Mouse (Mus musculus): ENCODE data around the gene Rab3gap2. TPM values are rescaled to one million over a fixed set of nuclear protein-coding genes. Genes with fewer than 3 reads are reported as not detected.

The Rab3gap2 gene
- polyA plus RNA-seq, 1 experiment from 2014 or later, result 18.2 TPM

DNA sequence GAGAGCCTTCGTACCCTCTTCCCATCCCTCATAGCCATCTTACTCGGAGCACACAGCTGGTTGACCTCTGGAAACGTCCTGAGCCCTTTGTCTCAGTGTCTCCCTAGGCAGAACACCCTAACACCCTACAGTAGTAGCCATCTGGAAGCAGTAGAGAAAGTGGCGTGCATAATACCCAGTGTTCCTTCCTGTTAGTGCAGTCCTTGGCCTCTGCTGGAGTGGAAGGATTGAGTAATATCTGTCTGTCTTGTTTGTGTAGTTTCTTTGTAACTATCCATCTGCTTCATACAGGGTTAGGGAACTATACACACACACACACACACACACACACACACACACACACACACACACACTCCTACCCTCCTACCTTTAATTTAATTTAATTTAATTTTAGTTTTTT, 64.8 kb downstream of the Rab3gap2 start:
- Histone ChIP-seq H3K27me3 (replicated peaks; ENCODE audit: control insufficient read depth, insufficient read depth, low read length) (no peaks in the 10 kb centered on the region), H3K9me3 (replicated peaks; ENCODE audit: control insufficient read depth, low read length) (no peaks in the 10 kb centered on the region), H3K9ac (ENCODE audit: low read length) (no peak overlapping the region), H3K36me3 (ENCODE audit: control insufficient read depth, insufficient read depth, low read length) (peaks cover 68% of the 10 kb centered on the region), H3K4me1 (ENCODE audit: control insufficient read depth, insufficient read depth, low read length) (no peaks in the 10 kb centered on the region), H3K27ac (ENCODE audit: low read depth, low read length) (no peak overlapping the region), H3K4me3 (ENCODE audit: low read depth, low read length) (no peak overlapping the region), H3K4me2 (ENCODE audit: low read length) (no peak overlapping the region)
- 86% methylated on average over 4 of the region's 4 CpGs for WGBS
- DNase-seq (ENCODE audit: low spot score), result no peak
- ATAC-seq, result no peak

DNA sequence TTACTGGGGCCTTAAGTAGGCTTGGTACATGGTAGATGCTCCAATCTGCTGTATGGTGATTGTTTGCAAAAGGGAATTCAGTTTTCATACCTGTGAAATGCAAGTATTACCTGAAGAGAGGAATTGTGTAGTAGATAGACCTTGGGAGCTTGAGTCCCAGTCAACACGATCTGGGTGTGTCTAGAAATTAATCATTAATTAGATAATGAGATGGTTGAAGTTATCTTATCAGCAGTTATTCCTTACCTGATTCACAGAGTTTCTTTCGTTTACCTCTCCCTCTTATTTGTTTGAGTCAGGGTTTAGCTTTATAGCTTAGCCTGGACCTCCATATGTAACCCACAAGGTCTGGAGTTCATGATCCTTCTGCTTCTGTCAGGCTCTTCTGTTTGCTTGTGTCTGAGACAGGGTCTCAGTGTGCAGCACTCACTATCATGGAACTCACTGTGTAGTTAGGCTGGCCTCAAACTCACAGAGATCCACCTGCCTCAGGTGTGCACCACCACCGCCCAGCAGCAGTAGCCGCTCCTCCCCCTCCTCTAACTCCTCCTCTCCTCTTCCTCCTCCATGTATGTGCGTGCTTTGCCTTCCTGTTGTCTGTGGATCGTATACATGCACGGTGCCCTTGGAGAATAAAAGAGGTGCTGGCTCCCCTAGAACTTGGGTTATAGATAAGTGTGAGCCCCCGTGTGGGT, 66.6 kb downstream of the Rab3gap2 start:
- H3K9ac ChIP-seq (ENCODE audit: low read length), result no peak overlapping the region
- H3K4me2 ChIP-seq (ENCODE audit: low read length), result no peak overlapping the region
- no peak overlapping the region for H3K4me3 ChIP-seq (ENCODE audit: low read depth, low read length)
- H3K9me3 ChIP-seq (replicated peaks; ENCODE audit: control insufficient read depth, low read length), result no peaks in the 10 kb centered on the region
- no peaks in the 10 kb centered on the region for H3K27me3 ChIP-seq (replicated peaks; ENCODE audit: control insufficient read depth, insufficient read depth, low read length)
- H3K36me3 ChIP-seq (ENCODE audit: control insufficient read depth, insufficient read depth, low read length), result peaks cover 58% of the 10 kb centered on the region
- no peak overlapping the region for H3K27ac ChIP-seq (ENCODE audit: low read depth, low read length)
- H3K4me1 ChIP-seq (ENCODE audit: control insufficient read depth, insufficient read depth, low read length), result no peaks in the 10 kb centered on the region
- no peak for DNase-seq (ENCODE audit: low spot score)
- ATAC-seq, result no peak
- WGBS, result 95% methylated on average over 8 of the region's 8 CpGs

DNA sequence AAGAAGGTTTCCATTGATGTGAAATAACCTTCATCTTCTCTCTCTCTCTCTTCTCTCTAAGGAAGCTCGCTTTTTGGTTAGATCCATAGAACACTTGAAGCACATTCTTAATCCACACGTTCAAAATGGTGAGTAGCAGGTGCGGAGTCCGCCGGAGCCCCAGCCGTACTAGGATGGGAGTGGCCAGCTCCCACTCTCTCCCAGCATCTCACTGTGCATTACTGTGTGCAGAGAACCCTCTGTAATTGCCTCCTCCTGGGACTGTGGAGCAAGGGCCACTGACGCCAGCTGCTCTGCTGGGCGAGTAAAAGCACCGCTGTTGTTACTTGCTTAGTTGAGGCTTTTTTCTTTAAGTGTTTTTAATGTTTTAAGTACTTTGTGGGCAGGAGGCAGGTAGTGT, 67.5 kb downstream of the Rab3gap2 start:
- Histone ChIP-seq H3K4me2 (ENCODE audit: low read length) (no peak overlapping the region), H3K9ac (ENCODE audit: low read length) (no peak overlapping the region), H3K36me3 (ENCODE audit: control insufficient read depth, insufficient read depth, low read length) (peaks cover 61% of the 10 kb centered on the region), H3K4me1 (ENCODE audit: control insufficient read depth, insufficient read depth, low read length) (no peaks in the 10 kb centered on the region), H3K27me3 (replicated peaks; ENCODE audit: control insufficient read depth, insufficient read depth, low read length) (no peaks in the 10 kb centered on the region), H3K4me3 (ENCODE audit: low read depth, low read length) (no peak overlapping the region), H3K9me3 (replicated peaks; ENCODE audit: control insufficient read depth, low read length) (no peaks in the 10 kb centered on the region), H3K27ac (ENCODE audit: low read depth, low read length) (no peak overlapping the region)
- 93% methylated on average over 9 of the region's 9 CpGs for WGBS
- ATAC-seq (no peak), DNase-seq (ENCODE audit: low spot score) (no peak)

DNA sequence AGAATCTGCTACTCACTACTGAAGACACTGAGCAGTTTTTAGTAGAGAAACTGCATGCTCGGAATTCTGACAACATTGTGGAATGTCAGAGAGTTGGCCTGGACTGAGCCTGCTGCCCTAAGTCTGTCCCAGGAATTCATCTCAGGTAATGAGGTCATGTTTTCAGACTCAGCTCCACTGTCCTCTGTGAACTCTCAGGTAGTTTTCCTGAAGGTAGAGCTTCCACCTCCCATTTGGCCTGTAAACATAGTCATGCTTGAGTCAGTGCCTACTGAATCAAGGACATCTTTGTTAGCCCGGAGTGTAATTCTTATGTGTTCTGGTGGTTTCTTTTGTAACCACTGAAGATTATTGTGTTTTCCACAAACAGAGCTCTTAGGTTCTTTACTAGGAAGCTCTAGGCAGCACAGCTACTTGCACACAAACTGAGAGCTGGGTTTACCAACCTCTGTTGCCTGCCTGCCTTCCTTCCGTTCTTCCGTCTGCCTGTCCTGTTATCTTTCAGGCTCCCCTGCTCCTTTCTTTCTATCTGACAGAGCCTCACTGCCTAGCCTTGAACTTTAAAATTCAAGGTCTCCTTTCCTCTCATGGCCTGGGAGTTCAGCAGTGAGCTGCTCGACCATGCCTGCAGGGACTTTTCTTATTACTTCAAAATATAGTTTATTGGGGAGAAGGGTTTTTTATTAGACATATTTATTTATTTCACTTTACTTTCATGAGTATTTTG, 71.1 kb downstream of the Rab3gap2 start:
- Histone ChIP-seq H3K4me1 (ENCODE audit: control insufficient read depth, insufficient read depth, low read length) (no peaks in the 10 kb centered on the region), H3K27ac (ENCODE audit: low read depth, low read length) (no peak overlapping the region), H3K4me3 (ENCODE audit: low read depth, low read length) (no peak overlapping the region), H3K4me2 (ENCODE audit: low read length) (no peak overlapping the region), H3K9ac (ENCODE audit: low read length) (no peak overlapping the region), H3K9me3 (replicated peaks; ENCODE audit: control insufficient read depth, low read length) (no peaks in the 10 kb centered on the region), H3K36me3 (ENCODE audit: control insufficient read depth, insufficient read depth, low read length) (peaks cover 73% of the 10 kb centered on the region), H3K27me3 (replicated peaks; ENCODE audit: control insufficient read depth, insufficient read depth, low read length) (no peaks in the 10 kb centered on the region)
- DNase-seq (ENCODE audit: low spot score) (no peak), ATAC-seq (no peak)
- WGBS, result 89% methylated on average over 5 of the region's 5 CpGs

DNA sequence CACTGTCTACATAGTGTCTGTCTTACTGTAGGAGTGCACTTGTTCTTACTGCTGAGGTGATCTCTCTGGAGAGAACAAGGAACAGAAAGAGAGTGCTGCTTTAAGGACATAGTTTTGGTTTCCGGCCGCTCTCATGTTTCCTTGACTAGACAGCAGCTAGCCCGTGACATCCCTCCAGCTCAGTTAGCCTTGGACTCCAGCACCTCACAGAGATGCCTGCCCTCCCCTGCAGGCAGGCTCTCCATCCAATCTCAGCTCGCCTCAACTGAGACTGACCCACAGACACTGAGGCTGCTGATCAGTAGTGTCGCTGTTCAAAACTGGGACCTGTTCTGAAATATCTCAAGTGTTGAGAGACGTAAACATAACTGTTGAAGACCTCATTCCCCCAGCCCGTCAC, 72.1 kb downstream of the Rab3gap2 start:
- Histone ChIP-seq H3K36me3 (ENCODE audit: control insufficient read depth, insufficient read depth, low read length) (peaks cover 79% of the 10 kb centered on the region), H3K9me3 (replicated peaks; ENCODE audit: control insufficient read depth, low read length) (no peaks in the 10 kb centered on the region), H3K27me3 (replicated peaks; ENCODE audit: control insufficient read depth, insufficient read depth, low read length) (no peaks in the 10 kb centered on the region), H3K9ac (ENCODE audit: low read length) (no peak overlapping the region), H3K4me2 (ENCODE audit: low read length) (no peak overlapping the region), H3K4me3 (ENCODE audit: low read depth, low read length) (no peak overlapping the region), H3K4me1 (ENCODE audit: control insufficient read depth, insufficient read depth, low read length) (no peaks in the 10 kb centered on the region), H3K27ac (ENCODE audit: low read depth, low read length) (no peak overlapping the region)
- WGBS, result 94% methylated on average over 7 of the region's 7 CpGs
- ATAC-seq (no peak), DNase-seq (ENCODE audit: low spot score) (no peak)

DNA sequence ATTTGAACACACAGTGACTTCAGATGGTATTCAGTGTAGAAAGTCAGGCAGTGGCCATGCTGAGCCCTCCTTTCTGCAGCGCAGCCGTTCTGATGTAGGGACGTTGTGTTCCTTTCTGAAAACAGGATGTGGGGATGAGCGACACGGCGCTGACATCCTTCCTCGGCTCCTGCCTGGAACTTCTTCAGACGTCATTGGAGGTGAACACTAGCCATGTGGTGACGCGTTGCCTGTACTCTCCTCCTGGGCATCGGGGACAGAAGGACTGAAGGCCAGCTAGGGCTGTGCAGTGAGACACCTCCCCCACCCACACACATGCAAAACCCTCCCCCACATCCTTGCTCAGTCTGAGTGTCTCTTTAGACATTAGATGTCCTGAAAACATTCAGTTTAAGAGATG, 73.1 kb downstream of the Rab3gap2 start:
- no peaks in the 10 kb centered on the region for H3K4me1 ChIP-seq (ENCODE audit: control insufficient read depth, insufficient read depth, low read length)
- DNase-seq (ENCODE audit: low spot score), result no peak
- peaks cover 75% of the 10 kb centered on the region for H3K36me3 ChIP-seq (ENCODE audit: control insufficient read depth, insufficient read depth, low read length)
- no peak overlapping the region for H3K4me3 ChIP-seq (ENCODE audit: low read depth, low read length)
- no peaks in the 10 kb centered on the region for H3K27me3 ChIP-seq (replicated peaks; ENCODE audit: control insufficient read depth, insufficient read depth, low read length)
- no peak overlapping the region for H3K27ac ChIP-seq (ENCODE audit: low read depth, low read length)
- H3K9ac ChIP-seq (ENCODE audit: low read length), result no peak overlapping the region
- WGBS, result 92% methylated on average over 11 of the region's 11 CpGs
- H3K9me3 ChIP-seq (replicated peaks; ENCODE audit: control insufficient read depth, low read length), result no peaks in the 10 kb centered on the region
- no peak overlapping the region for H3K4me2 ChIP-seq (ENCODE audit: low read length)
- no peak for ATAC-seq

DNA sequence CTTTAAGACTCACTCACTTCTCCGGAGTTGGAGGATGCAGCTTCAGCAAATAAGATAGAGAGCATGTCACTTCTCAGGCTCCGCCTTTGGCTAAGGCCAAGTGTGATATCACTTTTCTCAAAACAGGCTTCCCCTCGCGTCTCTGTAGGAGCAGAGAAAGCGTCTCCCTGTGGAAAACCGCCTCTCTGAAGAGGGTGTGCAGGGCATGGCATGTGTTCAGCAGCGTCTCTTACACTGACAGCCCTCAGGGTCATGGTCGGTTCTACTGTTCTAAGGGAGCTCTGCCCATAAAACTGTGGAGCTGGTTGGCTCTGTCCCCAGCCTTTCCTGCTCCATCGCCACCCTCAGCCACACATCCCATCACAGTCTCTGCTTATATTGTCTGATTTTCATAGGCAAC, 75.4 kb downstream of the Rab3gap2 start:
- H3K9me3 ChIP-seq (replicated peaks; ENCODE audit: control insufficient read depth, low read length), result no peaks in the 10 kb centered on the region
- DNase-seq (ENCODE audit: low spot score), result no peak
- H3K27me3 ChIP-seq (replicated peaks; ENCODE audit: control insufficient read depth, insufficient read depth, low read length), result no peaks in the 10 kb centered on the region
- no peak for ATAC-seq
- H3K36me3 ChIP-seq (ENCODE audit: control insufficient read depth, insufficient read depth, low read length), result peaks cover 83% of the 10 kb centered on the region
- H3K4me3 ChIP-seq (ENCODE audit: low read depth, low read length), result no peak overlapping the region
- WGBS, result 87% methylated on average over 9 of the region's 9 CpGs
- H3K27ac ChIP-seq (ENCODE audit: low read depth, low read length), result no peak overlapping the region
- no peak overlapping the region for H3K4me2 ChIP-seq (ENCODE audit: low read length)
- no peak overlapping the region for H3K9ac ChIP-seq (ENCODE audit: low read length)
- H3K4me1 ChIP-seq (ENCODE audit: control insufficient read depth, insufficient read depth, low read length), result no peaks in the 10 kb centered on the region

DNA sequence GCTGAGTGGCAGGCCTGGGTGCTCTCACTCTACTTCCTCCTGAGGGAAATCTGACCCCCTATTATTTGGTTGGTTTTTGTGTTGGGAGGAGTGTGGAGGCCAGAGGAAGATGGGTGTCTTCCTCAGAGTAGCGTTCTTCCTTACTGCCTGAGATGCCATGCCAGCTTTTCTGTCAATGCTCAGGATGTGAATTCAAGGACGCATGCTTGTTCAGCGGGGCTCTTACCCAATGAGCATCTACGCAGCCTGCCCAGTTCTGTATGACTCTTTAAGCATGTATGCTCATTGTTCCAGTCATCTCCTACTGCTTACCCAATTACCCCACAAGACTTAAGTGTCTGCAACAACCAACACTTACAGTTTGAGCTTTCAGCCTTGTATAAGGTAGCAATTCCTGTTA, 76.7 kb downstream of the Rab3gap2 start:
- peaks cover 88% of the 10 kb centered on the region for H3K36me3 ChIP-seq (ENCODE audit: control insufficient read depth, insufficient read depth, low read length)
- 93% methylated on average over 4 of the region's 4 CpGs for WGBS

DNA sequence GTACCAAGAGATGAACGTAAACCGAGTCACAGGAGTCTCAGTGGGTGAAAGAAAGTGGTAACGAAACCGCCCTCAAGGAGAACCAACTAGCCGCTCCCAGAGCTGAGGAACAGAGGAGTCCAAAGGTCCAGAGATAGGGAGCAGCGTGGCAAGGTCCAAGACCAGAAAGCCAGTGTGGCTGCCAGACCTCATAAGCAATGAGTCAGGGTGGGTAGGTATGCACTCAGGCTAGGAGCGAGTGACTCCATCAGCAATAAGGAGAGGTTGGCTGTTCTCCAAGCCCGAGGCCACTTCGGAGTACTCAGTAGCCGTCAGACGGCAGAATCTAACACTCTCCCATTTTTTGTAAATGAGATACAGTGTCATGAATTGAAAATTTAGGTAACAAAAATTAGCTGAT, 78.9 kb downstream of the Rab3gap2 start:
- DNase-seq (ENCODE audit: low spot score), result peak; percentile 13
- H3K36me3 ChIP-seq (ENCODE audit: control insufficient read depth, insufficient read depth, low read length), result peaks cover 88% of the 10 kb centered on the region
- H3K27ac ChIP-seq (ENCODE audit: low read depth, low read length), result no peak overlapping the region
- peaks cover 8% of the 10 kb centered on the region; the same call in 1 of the 2 replicates for H3K4me1 ChIP-seq (ENCODE audit: control insufficient read depth, insufficient read depth, low read length)
- WGBS, result 88% methylated on average over 11 of the region's 11 CpGs
- H3K9me3 ChIP-seq (replicated peaks; ENCODE audit: control insufficient read depth, low read length), result no peaks in the 10 kb centered on the region
- no peaks in the 10 kb centered on the region for H3K27me3 ChIP-seq (replicated peaks; ENCODE audit: control insufficient read depth, insufficient read depth, low read length)
- H3K4me3 ChIP-seq (ENCODE audit: low read depth, low read length), result no peak overlapping the region
- ATAC-seq, result no peak
- no peak overlapping the region for H3K9ac ChIP-seq (ENCODE audit: low read length)
- no peak overlapping the region for H3K4me2 ChIP-seq (ENCODE audit: low read length)

More for the DNA sequence above, 76.7 kb downstream of the Rab3gap2 start:
- no peak for ATAC-seq
- no peaks in the 10 kb centered on the region for H3K9me3 ChIP-seq (replicated peaks; ENCODE audit: control insufficient read depth, low read length)
- H3K27me3 ChIP-seq (replicated peaks; ENCODE audit: control insufficient read depth, insufficient read depth, low read length), result no peaks in the 10 kb centered on the region
- H3K27ac ChIP-seq (ENCODE audit: low read depth, low read length), result no peak overlapping the region
- no peak overlapping the region for H3K4me2 ChIP-seq (ENCODE audit: low read length)
- DNase-seq (ENCODE audit: low spot score), result no peak
- no peak overlapping the region for H3K9ac ChIP-seq (ENCODE audit: low read length)
- H3K4me3 ChIP-seq (ENCODE audit: low read depth, low read length), result no peak overlapping the region
- peaks cover 5% of the 10 kb centered on the region; the same call in 1 of the 2 replicates for H3K4me1 ChIP-seq (ENCODE audit: control insufficient read depth, insufficient read depth, low read length)

Data from forebrain, embryonic 14.5 days (tissue).